Mouse (Mus musculus) embryo, embryonic 9.5 days (tissue): ENCODE measurements around the gene Itga6.
"Not testable (repeated sequence)": the region's sequence is repeated elsewhere in the genome, so short reads cannot be mapped to it uniquely, and the experiment has no call there.

Experiments used
- DNase-seq: peaks from one replicate; pipeline ENCODE4 v3.0.0-alpha.2; 2017; ENCODE audit errors: extremely low spot score

The Itga6 gene

DNA sequence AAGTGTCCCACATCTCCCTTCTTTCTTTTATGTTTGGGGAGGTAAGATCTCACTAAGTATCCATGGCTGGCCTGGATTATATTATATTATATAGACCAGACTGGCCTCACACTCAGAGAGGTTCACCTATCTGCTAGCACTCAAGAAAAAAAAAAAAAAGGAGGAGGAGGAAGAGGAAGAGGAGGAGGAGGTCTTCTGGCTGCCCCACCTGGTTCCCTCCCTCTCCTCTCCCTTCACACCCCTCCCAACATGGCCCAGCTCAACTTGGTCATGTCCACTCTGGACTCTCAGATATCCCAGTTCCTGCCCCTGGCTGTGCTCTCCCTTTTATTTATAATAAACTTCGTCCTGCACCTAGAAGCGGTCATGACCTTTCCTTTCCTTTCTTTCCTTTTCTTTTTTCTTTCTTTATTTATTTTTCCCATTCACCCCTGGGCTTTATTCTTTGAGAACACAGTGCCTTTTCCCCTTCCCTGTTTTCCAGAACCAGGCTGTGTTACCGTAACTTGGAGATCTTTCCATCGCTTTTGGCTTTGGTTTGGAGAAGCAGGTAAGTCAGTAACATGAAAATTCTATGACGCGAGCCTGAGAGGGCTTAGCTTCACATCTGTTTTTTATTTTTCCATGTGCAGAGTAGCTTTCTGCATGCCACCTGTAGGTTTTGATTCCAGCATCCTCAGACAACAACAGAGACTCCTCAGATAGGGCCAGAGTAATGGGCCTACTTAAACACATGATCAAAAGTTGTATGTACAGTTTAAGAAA, at the start of gene Itga6:
Gene Itga6 (plus strand): TSS at position 7 of the 765 bp plus-strand sequence.
- no peak for DNase-seq

DNA sequence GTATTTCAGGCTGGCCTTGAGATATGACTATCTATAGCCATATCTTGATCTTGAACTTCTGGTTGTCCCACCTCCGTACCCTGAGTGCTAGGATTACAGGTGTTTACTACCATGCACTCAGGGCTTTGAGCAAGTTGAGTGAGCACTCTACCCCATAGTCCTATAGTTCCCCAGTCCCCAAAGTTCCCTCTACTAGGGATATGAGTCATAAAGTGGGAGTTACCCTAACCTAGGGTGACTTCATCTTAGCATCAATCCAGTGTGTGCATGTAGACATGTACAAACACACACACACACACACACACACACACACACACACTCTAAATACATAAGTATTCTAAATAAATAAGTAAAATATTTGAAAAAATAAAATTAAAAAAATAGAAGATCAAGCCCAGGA, 48.6 kb upstream of the Itga6 start:
- no peak for DNase-seq

- no peak for DNase-seq
Observed at GRCm38 (mm10) chr2:71697408-71698336, 47.7 kb upstream of the Itga6 start.

DNA sequence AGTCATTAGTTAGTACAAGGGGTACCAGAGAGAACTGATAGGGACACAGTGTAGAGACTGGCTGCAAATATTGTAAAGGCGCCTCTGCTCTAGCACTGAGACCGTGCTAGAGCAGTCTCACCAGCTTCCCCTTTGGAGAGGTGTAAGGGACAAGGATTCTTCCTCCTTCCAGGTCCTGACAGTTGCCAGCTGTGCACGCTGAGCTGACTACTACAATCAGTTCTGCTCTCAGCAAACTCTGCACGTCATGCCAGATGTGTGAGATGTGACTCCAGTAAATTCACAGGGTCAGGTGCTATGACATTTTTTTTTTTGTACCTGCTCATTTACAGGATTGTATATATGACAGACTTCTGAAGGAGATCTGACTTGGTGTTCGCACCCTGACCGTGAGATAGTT, 47.0 kb upstream of the Itga6 start:
- DNase-seq: no peak

- peak; percentile 17 for DNase-seq
Observed at GRCm38 (mm10) chr2:71698942-71699341, 46.5 kb upstream of the Itga6 start.

GRCm38 (mm10) chr2:71701341-71701740, 44.1 kb upstream of the Itga6 start:
- DNase-seq: no peak

DNA sequence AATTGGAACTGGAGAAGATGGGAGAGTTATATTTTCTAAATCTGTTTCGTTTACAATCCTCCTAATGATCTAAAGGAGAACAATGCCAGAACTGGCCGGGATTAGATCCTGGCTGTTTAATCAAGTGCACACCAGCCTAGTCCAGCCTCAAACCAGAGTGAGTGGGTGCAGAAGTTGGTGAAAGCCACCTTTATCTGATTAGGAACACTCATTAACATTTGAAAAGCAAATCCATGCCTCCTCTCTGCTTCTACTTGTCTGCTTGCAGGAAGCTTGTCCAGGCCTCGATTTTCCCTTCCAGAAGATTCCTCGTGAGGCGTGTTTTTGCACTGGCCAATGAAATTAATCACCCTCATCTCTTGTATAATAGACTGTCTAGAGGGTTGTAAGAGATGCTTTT, 41.1 kb upstream of the Itga6 start:
- DNase-seq: no peak

GRCm38 (mm10) chr2:71708886-71709285, 36.5 kb upstream of the Itga6 start:
- DNase-seq: no peak

- no peak for DNase-seq
Observed at GRCm38 (mm10) chr2:71711640-71712039, 33.8 kb upstream of the Itga6 start.

DNA sequence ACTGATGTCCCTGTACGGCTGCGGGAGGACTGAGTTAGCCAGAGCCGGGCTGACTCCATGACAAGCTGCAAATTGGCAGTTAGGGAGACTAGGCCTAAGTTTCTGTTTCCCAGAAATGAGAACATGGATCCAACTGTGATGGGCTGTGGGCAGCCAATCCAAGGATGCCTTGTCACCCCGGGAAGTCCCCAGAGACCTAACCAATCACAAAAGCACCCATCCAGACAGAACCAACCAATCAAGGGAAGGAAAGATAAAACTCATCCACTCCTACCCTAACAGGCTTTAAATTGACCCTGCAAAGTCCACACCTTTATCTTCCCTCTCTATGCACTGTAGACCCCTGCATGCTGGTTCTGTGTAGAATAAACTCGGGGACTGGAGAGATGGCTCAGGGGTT, 31.0 kb upstream of the Itga6 start:
- DNase-seq: no peak

DNA sequence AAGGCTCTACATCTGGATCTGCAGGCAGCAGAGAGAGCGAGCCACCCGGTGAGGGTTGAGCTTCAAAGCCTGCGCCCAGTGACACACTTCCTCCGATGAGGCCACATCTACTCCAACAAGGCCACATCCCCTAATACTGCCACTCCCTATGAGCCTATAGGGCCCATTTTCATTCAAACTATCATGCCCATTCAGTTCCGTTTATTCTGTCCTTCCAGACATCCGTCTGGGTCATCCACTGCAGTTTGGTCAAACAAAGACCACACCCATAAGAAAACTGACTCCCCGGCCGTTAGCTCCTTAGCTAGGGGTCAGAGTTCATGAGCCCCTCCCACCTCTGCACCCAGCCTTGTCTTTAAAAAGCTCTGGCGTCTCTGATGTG, 26.4 kb upstream of the Itga6 start:
- no peak for DNase-seq

DNA sequence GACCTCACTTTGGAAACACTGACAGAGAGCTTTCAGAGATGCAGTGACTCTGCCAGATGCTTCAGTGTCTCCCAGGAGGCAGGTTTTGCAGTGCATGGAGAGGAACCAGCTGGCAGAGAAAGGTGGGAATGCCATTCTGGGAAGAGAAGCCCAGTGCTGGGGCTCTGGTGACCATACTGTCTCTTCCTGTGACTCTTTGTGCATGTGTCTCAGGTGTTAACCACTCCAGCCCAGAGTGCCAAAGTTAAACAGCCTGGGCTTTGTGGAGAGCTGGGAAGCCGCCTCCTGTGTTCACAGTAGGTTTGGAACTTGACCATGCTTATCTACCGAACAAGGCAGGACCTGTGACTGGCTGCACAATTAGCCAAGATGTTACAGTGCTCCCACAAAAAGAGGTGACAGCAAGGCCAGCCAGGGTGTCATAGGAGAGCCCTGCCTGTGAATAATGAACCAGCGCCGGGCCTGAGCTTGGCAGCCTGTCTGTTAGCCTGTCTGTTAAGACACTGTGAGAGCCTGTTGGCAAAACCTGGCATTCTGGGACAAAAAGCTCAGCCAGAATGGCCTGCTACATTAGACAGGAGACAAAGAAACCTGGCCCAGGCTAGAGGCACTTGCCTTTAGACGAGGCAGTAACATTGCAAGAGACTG, 25.9 kb upstream of the Itga6 start:
- DNase-seq: peak; percentile 20

GRCm38 (mm10) chr2:71720556-71720955, 24.9 kb upstream of the Itga6 start:
- DNase-seq: not testable (repeated sequence)

GRCm38 (mm10) chr2:71722913-71723312, 22.5 kb upstream of the Itga6 start:
- no peak for DNase-seq

DNA sequence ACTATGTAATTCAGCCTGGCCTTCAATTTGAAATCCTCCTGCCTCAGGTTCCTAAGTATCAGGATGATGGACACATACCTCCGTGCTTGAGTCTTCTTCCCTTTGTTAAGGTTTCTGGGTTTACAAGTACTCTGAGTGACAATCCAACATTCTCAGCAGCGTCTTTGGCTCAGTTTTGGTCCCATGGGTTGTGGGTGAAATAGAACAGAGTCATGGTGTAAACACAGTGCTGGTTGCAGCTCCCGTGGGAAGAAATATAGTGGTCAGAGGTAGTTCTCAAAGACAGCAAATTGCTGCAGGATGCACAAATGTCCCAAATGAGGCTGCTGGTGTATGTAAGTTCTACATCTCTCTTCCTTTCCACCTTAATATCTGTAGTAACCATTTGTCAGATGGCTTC, 21.8 kb upstream of the Itga6 start:
- DNase-seq: no peak

- no peak for DNase-seq
Observed at GRCm38 (mm10) chr2:71724028-71724427, 21.4 kb upstream of the Itga6 start.

- no peak for DNase-seq
Observed at GRCm38 (mm10) chr2:71725446-71725845, 20.0 kb upstream of the Itga6 start.

- DNase-seq: no peak
Observed at GRCm38 (mm10) chr2:71726883-71727676, 18.3 kb upstream of the Itga6 start.

GRCm38 (mm10) chr2:71728341-71728740, 17.1 kb upstream of the Itga6 start:
- DNase-seq: no peak

DNA sequence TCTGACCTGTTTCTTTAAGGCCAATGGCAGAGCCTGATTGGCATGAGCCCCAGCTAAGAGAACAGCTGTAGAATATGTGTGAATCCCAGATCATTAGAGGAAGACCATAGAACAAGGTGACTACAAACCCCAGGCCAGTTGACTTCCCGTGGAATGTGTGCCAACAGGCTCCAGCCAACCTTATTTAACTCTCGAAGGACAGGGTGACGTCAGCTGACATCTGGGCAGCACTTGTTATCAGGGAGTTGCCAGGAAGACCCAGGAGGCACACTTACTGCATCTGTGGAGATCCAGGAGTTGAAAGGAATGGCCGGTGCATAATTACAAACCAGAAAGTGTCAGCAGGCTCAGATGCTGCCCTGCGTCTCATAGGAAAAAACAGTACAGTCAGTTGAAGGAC, 16.6 kb upstream of the Itga6 start:
- no peak for DNase-seq
